Mouse (Mus musculus) ES-Bruce4 (cell line): Measurements from ENCODE around the gene Tlcd2.

Source experiments
- CTCF ChIP-seq: IDR thresholded peaks from one replicate; pipeline ENCODE4 v1.8.1; 2011; ENCODE audit warnings: low read depth, low read length
- EP300 ChIP-seq: IDR thresholded peaks from 2 replicates; pipeline ENCODE4 v1.6.1; 2011; ENCODE audit warnings: low read depth, low read length; ENCODE audit not compliant: insufficient read depth

GRCm38 (mm10) chr11:75467512-75468215 lies 6.1 kb downstream of the Tlcd2 start:
- TF ChIP-seq EP300, result no peak
- TF ChIP-seq CTCF, result no peak
